Mouse (Mus musculus) kidney, postnatal 36 days (tissue): ENCODE data around the gene Gm13889.

Source experiments
- DNase-seq, 2 experiments: peaks; one replicate each; pipeline ENCODE4 v3.0.0; 2021 to 2022; ENCODE audit warnings: mixed read lengths in 2 of 2

Gene Gm13889

DNA sequence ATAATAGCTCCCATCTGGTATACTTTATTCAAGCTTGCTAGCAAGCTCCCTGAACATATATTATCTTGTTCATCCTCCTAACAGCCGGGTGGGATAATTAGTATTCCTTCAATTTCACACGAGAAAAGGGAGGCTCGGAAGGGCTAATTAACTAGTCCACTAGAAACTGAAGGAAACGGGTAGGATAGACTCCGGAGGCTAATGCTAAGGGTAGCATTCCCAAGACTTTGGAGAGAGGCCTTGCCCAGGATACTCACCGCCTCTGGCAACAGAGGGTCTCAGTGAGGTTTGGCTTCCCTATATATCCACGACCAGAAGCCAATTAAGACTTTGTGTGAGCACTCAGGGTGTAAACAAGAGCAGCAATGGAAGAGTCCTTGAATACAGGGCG is 779 bp upstream of the Gm13889 start:
- DNase-seq, result no peak

DNA sequence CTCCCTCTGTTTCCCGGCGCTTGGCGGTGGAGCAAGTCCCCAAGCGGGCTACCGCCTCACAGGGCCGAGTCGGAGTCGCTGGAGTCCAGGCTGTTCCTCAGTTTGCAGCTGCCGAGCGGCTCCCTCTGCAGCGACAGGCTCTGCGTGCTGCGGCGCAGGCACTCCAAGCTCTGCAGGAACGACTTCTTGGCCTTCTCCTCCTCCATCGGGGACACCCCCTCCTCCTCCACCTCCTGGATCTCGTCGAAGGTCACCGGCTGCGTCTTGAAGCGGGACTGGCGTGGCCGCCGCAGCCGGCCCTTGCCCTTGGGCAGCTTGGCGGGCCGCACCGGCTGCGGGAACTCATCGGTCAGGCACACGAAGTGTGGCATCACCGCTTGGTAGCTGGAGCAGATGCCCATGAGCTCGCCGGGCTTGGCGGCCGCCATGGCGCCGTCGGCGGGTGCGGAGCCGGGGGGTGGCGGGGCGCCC is 635 bp downstream of the Gm13889 start:
- DNase-seq, result peak; percentile 27 to 63

DNA sequence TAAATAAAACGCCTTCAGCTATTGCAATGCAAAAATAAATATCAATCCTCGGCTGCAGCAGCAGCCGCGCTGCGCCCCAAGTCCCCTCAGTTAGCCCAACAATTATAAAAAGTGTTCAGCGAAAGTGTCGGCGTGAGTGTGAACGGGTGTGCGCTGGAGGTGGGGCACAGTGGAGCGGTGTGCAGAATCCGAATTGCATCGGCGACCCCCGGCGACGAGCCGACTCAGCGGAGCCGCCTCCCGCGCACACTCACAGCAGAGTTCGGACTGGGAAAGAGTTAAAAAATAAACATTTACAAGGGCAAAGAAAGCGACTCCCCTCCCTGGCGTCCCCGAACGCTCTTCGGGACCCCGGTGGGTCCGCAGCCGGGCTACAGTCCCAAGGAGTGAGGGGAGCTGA is 1.1 kb downstream of the Gm13889 start:
- DNase-seq, result no peak

DNA sequence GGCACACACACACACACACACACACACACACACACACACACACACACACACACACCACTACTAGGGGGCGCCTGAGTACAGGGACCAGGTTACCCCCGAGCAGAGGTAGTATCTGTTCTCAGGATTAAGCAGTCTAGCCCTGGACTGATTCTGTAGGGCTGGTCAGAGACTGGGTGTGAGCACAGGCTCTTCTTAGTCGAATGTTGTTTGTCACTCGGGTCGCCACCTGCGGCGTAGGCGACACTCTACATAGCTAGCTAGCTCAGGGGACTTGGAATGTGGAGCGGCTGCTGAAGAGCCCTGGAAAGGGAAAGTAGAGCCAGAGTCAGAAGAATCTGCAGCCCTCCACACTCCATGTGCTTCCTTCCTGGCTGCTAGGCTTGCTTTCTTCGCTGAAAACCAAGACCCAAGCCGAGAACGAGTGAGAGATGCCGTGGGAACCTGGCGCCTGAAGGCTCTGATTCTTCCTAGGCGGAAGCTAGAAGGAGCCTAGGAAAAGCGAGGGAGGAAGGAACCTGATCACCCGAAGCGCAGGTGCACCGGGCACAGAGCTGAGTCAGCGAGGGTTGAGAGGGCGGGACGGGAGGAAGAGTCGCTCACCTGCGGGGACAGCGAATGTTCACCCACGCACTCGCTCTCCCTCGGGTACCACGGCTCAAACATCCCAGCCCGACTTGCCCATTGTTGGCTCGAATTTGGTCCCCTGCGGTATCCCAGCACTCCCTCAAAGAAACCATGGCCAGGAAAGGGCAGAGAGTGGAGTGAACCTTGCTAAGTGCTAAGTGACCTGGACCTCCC is 2.0 kb downstream of the Gm13889 start:
- no peak for DNase-seq

DNA sequence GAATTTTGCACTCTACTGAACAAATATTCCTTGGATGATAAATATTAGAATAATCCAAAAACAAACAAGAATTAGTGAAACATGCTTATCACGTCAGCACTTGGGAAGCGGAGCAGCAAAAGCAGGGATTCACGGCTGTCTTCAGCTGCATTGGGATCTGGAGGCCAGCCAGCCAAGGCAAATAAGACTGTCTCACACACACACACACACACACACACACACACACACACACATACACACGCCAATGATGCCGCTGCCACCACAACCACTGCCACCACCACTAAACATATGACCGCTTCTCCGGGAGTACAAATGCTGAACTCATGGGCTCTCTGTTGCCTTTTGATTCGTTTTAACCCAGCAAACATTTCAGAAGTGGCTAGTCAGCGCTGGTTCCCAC is 3.3 kb downstream of the Gm13889 start:
- no peak for DNase-seq

DNA sequence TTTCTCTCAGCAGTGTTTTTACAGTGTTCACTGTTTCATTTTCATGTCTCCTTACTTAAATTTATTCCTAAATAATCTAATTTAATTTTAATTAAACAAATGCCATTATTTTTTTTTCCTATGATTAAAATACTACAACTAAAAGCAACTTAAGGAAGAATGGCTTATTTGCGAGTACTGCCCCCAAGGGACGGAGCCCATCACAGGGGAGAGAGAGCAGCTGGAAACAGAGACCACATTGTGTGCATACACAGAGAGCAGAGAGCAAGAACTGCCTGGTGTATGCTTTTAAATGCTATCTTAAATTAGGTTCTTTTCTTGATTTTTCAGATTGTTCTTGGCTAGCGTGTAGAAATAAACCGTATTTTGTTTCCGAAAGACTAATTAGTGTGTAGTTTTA is 10.0 kb downstream of the Gm13889 start:
- DNase-seq, result no peak

DNA sequence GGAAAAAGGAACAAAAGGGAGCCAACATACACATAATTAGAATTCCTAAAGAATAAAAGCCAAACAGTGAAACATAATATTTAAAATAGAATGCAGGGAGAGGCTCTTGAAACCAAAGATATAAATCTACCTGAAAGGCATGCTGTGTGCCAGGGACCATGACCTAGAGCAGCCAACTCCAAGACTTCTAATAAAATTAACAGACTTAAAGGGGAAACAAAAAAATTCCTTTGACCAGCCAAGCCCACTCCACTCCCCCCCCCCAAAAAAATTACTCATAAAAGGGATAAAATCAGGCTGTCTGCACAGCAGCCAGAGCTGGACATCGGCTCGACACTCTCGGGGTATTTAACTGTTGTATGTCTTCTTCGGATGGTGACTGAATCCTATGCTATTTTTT is 12.1 kb downstream of the Gm13889 start:
- DNase-seq, result no peak

DNA sequence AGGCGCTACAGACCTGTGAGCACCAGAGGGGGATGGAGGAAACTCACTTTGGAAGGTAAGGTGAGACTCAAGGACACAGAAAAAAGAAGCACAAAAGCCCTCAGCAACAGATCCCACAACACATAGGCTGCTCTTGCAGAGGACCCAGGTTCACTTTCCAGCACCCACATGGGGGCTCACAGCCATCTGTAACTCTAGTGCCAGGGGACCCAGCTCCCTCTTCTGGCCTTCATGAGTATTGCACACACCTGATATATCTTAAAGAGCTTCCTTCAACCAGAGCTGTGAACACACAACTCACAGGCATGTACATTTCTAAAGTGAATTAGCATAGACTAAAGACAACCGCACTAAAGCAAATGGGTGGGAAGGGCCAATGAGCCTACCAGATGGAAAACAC is 12.9 kb downstream of the Gm13889 start:
- DNase-seq, result no peak

DNA sequence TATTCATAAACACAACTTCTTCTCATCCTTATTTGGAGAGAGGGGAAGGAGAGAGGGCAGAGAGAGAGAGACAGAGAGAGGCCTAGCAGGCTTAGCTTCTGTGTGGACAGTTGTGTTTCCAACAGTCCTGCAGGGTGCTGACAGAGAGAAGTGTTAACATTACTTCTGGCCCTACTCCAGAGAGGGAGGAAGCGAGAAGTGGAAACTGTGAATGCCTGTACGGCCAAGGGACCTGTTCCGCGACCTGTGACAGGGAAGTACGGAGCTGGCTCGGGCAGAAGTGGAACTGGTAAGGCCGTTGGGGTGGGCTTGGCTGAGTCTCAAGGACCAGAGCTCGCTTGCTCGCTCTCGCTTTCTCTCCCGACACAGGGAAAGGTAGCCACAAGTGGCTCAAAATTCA is 15.3 kb downstream of the Gm13889 start:
- DNase-seq, result peak; percentile 16 to 23

DNA sequence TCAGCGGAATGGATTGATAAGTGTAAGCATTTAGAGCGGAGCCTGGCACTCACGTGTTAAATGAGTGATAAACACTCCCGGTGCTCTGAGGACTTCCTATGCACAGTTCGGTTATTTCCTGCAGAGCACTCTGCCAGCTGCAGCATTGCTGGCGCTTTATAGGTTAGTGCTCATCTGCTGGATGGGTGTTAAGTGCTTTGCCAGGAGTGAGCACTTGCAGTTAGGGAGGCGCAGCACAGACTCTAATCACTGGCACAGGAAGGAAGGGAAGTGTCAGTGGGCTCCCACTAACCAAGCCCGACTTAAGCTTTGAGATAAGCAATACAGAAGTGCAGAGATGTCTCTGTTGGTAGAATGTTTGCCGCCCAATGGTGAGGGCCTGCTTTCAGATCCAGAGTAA is 18.5 kb downstream of the Gm13889 start:
- DNase-seq, result no peak

DNA sequence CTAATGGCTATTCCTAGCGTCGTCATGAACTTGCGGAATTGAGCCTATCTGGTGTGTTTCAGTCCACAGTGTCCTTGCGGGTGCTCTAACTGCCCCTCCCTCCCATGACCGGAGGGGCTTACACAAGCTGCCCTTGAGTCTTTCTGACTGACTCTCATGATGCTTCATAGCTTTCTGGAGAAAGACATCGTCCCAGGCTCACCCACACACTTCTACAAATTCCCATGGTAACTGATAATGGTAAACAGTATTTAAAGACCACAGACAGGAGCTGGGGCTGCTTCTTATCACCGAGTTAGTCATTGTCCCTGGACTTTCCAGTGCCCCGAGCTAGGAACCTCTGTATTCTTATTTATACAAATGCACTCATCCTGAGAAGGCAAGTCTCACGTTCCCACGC is 28.1 kb downstream of the Gm13889 start:
- no peak for DNase-seq

DNA sequence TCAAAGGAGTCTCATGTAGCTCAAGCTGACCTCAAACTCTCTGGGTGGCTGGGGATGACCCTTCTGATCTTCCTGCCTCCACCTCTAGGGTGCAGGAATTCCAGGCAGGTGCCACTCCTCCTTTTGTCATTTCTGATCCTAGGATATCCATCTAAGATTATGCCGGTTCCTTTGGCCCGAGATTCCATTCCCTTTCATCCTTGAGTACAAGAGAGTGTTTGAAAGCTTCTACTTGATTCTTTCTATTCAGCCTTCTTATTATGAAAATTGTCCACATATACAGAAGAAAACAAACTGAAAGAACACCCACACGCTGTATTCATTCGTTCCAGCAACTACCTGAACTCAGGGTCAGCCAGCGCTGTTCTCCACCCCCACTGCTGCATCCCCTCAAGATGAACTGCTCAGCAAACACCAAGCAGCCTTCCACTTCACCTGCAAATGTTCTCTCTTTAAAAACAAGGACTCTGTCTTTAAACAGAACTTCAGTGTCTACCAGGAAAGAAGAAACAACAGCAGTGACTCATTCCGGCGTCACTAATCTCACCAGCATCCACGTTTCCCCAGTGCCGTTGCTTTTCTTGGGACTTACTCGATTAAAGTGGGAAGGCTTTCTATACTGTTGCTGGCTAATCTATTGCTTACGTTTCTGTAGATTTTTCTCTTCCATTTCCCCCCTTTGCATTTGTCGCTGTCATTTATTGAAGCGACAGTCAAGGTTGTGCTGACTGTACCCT is 29.1 kb downstream of the Gm13889 start:
- DNase-seq, result no peak

DNA sequence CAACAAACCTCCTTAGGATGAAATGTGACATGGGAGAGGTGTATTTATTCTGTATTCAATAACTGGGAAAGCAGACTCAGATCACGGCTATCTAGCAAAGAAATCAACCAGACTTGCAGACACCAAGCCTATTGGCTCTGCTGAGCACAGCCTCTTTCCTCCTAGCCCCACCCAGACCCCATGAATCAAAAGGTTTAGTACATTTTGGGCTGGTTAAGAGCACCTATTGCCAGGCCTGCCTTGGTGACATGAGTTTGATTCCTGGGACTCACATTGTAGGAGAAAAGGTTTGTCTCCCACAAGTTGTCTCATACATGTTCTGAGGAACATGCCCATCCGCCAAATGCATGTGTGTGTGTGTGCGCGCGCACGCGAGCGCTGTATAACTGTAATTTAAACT is 30.9 kb downstream of the Gm13889 start:
- DNase-seq, result no peak

DNA sequence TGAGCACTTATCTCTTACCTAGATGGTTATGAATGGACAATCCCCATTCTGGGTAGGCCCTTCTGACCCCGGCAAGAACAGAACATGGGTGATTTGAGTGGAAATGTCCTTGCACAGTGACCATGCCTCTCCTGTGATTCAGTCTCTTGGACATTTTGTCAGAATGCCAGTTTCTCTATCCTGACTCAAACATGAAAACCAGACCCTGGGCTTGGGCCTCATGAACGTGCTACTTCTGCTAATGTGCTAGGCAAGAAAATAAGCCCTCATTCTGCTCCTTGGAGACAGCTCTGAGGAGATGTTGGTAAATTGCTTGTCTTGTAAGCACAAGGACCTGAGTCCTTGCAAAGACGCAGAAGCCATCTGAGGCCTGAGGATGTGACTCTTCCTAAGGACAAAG is 37.9 kb downstream of the Gm13889 start:
- DNase-seq, result no peak

DNA sequence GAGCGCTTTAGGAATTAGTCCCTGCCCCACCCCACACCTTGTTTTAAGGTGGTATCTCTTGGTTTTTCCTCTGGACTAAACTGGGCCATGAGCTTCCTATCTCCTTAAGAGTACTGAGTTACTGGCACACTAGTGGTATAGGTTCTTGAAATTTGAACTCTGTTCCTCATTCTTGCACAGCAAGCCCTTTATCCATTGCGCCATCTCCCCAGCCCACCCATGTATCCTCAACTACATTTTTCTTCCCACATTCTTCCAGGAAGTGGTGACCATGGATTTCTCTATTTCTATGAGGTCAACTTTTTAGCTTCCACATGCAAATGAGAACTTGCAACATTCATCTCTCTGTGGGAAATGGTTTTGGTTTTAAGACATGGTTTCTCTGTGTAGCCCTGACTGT is 43.4 kb downstream of the Gm13889 start:
- no peak for DNase-seq

DNA sequence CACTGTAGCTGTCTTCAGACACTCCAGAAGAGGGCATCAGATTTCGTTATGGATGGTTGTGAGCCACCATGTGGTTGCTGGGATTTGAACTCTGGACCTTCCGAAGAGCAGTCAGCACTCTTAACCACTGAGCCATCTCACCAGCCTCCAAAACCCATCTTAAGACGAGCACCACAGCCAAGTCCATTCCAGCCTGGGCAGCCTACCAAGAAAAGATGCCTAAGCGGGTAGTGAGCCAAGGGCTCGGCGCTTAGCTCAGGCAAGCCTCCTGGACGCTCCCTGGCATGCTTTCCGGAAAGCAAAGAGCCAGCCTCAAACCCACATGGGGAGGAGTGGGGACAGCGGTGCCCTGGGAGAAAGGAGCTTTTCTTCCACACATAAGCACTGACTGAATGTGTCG is 45.1 kb downstream of the Gm13889 start:
- peak; percentile 34 to 61 for DNase-seq

DNA sequence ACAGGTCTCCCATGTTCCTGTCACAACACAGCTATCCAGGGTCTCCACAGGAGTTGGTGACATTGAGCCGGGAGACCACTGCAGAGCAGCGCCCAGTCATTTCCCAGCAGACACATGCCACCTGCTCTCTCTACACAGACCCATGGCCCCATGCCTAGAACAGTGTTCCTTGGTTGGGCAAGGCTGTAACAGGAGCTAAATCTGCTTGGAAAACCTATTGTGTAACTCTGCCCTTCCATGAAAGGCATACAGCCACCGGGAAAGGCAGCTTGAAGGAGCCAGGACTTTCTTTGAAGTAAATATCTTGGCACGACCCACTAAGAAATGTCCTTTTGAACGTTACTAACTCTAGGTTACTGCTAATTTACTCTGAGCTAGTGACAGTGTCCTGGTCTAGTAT is 47.3 kb downstream of the Gm13889 start:
- DNase-seq, result no peak

DNA sequence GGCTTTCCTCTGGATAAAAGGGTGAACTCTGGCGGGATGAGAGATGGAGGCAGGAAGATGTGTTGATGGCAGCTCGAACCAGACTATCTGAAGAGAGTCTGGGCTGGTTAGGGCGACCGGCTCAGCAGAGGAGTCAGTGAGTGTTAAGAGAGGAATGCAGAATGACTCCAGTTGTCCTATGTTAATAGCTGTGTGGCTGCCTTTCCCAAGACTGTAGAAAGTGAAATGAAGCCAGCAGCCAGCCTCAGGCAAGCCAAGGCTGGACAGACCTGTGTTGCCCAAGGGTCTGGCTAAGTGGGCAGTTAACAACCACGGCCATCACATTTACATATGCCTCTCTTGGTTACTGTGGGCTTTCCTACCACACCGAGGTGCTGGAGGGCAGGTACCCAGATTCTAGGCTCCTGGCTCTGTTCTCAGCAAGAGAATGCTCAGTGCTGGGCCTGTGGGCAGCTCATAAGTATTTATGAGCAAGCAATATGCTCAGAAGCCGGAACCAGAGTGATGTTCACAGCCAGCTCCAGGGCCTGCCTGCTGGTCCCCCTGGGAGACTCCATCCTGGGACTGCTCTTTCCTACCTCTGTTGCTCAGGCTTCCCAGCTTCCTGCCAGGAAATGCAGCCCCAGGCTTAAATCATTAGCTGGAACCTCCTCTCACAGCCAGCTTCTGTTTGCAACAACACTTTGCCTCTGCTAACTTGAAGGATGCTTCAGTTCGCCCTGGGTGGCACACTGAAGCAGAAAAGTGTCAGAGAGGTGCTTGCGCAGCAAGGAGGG is 49.3 kb downstream of the Gm13889 start:
- peak; percentile 47 to 53 for DNase-seq

DNA sequence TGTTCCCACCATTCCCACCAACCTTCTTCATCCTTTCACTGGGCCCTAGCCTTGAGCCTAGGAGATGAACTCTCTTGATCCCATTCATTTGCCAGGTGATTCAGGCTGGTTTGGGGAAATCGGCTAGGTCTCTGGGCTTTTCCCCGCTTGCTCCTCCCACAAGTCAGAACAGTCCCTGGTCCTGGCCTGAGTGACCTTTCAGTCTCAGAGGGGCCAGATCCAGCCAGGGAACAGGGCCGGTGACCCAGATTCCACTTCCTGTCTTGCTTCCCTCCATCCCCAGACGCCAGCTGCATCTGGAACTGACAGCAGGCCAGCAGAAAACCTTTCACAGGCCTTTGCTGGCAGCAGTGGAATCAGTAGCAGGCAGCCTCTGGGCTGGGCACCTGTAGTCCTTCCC is 50.7 kb downstream of the Gm13889 start:
- peak; percentile 49 to 51 for DNase-seq
